Mouse (Mus musculus) liver, adult 2 months (tissue): ENCODE data around the gene Nrbf2.

Source experiments
- CTCF ChIP-seq: fragments of 200-500 bp; IDR thresholded peaks from 2 replicates; pipeline ENCODE4 v1.5.1; 2011; ENCODE audit warnings: low read depth, low read length, control low read depth
- POLR2A ChIP-seq: fragments of 200-500 bp; IDR thresholded peaks from 2 replicates; pipeline ENCODE4 v1.6.1; 2011; ENCODE audit warnings: low read length, control low read depth; ENCODE audit not compliant: insufficient read depth; ENCODE audit errors: extremely low read depth

GRCm38 (mm10) chr10:67314811-67315435 is 29.8 kb upstream of the Nrbf2 start:
- TF ChIP-seq CTCF (peak; percentile 77), POLR2A (no peak)
